Mouse (Mus musculus) forebrain, embryonic 10.5 days (tissue): ENCODE data around the gene BC048671. TPM values are rescaled to one million over a fixed set of nuclear protein-coding genes. Genes with fewer than 3 reads are reported as not detected.

Experiments used
- DNase-seq: peaks from one replicate; pipeline ENCODE4 v3.0.0-alpha.2; 2017; ENCODE audit warnings: low spot score; ENCODE audit errors: extremely low spot score
- H3K27ac ChIP-seq: fragments of 300-500 bp; sonication (generic); 2 replicates; pipeline ENCODE4 v1.5.1; 2016; ENCODE audit warnings: mild to moderate bottlenecking
- H3K27me3 ChIP-seq: fragments of 300-500 bp; sonication (generic); 2 replicates; pipeline ENCODE4 v1.6.1; 2016; ENCODE audit warnings: mild to moderate bottlenecking; ENCODE audit not compliant: poor library complexity, severe bottlenecking
- H3K36me3 ChIP-seq: fragments of 300-500 bp; sonication (generic); replicated peaks from 2 replicates; pipeline ENCODE4 v1.6.1; 2016; ENCODE audit warnings: mild to moderate bottlenecking, moderate library complexity
- H3K4me1 ChIP-seq: fragments of 300-500 bp; sonication (generic); 2 replicates; pipeline ENCODE4 v1.6.1; 2016
- H3K4me3 ChIP-seq: fragments of 300-500 bp; sonication (generic); 2 replicates; pipeline ENCODE4 v1.5.1; 2016; ENCODE audit warnings: mild to moderate bottlenecking, moderate library complexity
- H3K9me3 ChIP-seq: fragments of 300-500 bp; sonication (generic); 2 replicates; pipeline ENCODE4 v1.6.1; 2016; ENCODE audit warnings: mild to moderate bottlenecking, moderate library complexity
- WGBS: fragments of 180-500 bp; shearing (Covaris S2); methylation state at CpG from one replicate; pipeline ENCODE4 v1.1.7; 2016; 5-methylcytosine and 5-hydroxymethylcytosine counted together
- polyA plus RNA-seq: library from polyadenylated mRNA; unstranded; fragments of >200 nt; fragmentation: Nextera tagmentation; extraction: Ambion mirVana; gene quantifications from 2 replicates; pipeline ENCODE4 v1.2.1, GENCODE M21; 2016

Gene BC048671
- polyA plus RNA-seq, 1 experiment from 2014 or later: not detected

DNA sequence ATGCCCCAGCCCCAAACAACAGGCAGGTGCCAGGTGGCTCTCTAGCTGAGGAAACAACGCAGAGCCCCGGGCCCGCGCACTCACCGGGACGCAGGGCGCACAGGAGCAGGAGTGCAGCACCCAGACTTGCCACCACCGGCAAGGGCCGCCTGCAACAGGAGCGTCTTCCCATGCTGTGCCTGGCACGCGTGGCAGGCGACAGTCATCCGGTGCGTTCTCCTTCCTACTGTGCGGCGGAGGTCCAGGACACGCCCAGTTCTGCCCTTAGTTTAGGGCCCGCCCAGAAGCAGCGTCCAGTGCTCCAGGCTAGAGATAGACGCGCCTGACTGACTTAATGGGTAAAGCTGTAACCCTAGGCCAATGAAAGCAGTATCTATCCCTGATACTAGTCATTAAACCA lies 24.0 kb downstream of the BC048671 start, which contains the start of gene Chst13:
Gene Chst13 (minus strand): TSS at position 195 of the 400 bp plus-strand sequence.
- Histone ChIP-seq H3K27ac (no peak within 1 kb of the TSS), H3K4me1 (peaks cover 8% of the 10 kb centered on the region), H3K36me3 (no peaks in the 10 kb centered on the region), H3K4me3 (peak within 1 kb of the TSS; percentile 39), H3K27me3 (peaks cover 24% of the 10 kb centered on the region), H3K9me3 (no peaks in the 10 kb centered on the region)
- 2% methylated on average over 22 of the region's 22 CpGs for WGBS
- DNase-seq: peak; percentile 16

DNA sequence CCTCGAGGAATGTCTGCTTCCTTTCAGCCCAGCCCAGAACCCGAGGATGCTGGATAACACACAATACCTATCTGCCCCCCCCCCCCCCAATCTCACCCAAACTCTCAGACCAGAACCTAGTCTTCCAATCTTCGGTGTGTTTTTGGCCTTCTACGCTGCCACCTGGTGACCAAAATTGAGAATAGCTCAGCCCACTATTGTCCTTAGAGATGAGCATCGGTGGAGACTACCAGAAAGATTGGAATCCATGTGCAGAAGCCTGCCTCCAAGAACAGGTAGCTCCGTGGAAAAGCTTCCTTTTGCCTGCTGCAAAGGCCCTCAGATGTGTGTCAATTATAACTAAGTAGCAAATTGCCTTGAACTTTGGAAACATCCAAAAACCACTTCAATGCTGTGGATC lies 26.7 kb downstream of the BC048671 start:
- Histone ChIP-seq H3K4me1 (peaks cover 8% of the 10 kb centered on the region), H3K9me3 (no peaks in the 10 kb centered on the region), H3K36me3 (no peaks in the 10 kb centered on the region), H3K4me3 (no peak overlapping the region), H3K27ac (no peak overlapping the region), H3K27me3 (peaks cover 24% of the 10 kb centered on the region)
- DNase-seq: no peak
- whole genome bisulfite sequencing: 29% methylated on average over 6 of the region's 6 CpGs

DNA sequence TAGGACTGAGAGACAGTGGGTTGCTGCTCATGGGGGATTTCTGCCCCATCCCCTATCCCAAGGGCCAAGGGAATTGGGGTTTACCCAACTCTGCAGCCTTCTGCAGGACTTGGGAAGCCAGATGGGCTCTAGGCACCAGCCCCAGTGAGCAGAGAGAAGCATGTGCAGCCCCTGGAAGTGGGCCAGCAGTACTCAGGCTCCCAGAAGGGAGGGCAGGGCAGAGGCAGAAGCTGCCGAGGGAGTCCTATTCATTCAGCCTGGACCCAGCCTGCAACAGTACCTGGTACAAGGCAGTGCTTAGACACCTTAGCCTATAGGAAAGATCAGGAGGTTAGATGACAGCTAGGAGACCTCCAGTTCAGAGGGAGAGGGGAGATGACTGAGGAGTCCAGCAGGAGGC lies 28.9 kb downstream of the BC048671 start:
- H3K9me3 ChIP-seq: no peaks in the 10 kb centered on the region
- H3K36me3 ChIP-seq: no peaks in the 10 kb centered on the region
- H3K4me3 ChIP-seq: no peak overlapping the region
- no peak for DNase-seq
- no peak overlapping the region for H3K27ac ChIP-seq
- H3K27me3 ChIP-seq: peaks cover 11% of the 10 kb centered on the region
- 77% methylated on average over 1 of the region's 1 CpGs for WGBS
- H3K4me1 ChIP-seq: peaks cover 5% of the 10 kb centered on the region

DNA sequence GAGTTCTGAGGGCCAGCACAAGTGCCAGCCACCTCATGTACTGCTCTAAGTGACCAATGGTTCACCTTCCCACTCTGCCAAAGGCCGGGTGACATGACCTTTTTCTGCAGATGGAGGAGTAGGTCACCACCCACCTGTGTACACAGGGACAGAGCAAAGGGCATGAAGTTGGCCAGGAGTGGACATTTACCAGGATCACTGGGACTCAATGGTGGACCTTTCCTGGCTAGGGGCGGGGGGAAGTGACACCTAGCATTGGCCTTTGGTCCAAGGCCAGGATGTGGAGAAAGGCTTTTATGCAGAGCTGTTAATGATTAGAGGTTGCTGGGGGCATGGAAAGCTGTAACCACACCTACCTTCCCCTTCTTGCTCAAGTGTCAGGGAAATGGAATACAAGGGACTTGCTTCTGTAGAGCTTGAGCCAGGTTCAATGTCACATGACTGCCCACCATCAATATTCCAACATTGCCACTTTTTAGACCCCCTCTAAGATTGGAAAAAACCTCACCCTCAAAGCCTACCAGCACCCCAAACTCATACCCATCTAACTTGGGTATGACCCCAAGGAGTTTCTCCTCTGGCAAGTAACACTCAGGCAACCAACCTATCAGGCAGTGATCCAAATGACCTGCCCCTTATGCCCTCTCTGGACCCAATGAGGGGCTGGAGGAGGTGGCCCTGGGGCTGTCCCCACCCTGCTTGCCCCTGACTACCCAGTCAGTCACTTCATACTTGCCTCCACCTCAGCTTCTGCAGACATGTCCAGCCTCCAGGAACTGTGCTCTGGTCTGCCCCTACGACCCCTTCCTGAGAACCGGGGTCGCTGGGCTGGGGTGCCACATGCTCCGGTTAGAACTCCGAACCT lies 31.8 kb downstream of the BC048671 start, which contains the start of gene Uroc1:
Gene Uroc1 (plus strand): TSS at position 724 of the 865 bp plus-strand sequence.
- Histone ChIP-seq H3K4me1 (no peaks in the 10 kb centered on the region), H3K36me3 (no peaks in the 10 kb centered on the region), H3K9me3 (no peaks in the 10 kb centered on the region), H3K4me3 (no peak within 1 kb of the TSS), H3K27ac (no peak within 1 kb of the TSS), H3K27me3 (no peaks in the 10 kb centered on the region)
- DNase-seq: no peak
- WGBS: 85% methylated on average over 7 of the region's 7 CpGs

DNA sequence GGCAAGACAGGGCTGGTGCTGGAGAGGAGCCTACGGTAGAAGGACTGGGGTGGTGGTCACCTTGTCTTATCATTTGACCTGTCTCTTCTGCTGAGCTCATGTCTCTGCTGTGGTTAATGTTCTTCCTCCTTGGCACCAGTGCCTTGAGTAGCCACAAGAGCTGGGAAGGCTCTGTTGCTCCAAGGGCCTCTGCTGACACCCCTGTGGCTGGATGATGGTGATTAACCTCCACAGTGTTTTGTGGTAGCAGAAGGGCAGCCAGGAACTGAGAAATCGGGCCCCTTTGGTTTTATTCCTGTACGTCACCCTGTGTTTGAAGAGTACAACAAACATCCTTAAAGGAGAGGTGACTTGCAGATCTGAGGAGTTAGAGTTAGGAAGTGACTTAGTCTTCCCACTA lies 33.2 kb downstream of the BC048671 start:
- H3K36me3 ChIP-seq: no peaks in the 10 kb centered on the region
- H3K27ac ChIP-seq: no peak overlapping the region
- no peaks in the 10 kb centered on the region for H3K27me3 ChIP-seq
- H3K9me3 ChIP-seq: no peaks in the 10 kb centered on the region
- DNase-seq: no peak
- H3K4me3 ChIP-seq: no peak overlapping the region
- no peaks in the 10 kb centered on the region for H3K4me1 ChIP-seq
- WGBS: 87% methylated on average over 3 of the region's 3 CpGs

DNA sequence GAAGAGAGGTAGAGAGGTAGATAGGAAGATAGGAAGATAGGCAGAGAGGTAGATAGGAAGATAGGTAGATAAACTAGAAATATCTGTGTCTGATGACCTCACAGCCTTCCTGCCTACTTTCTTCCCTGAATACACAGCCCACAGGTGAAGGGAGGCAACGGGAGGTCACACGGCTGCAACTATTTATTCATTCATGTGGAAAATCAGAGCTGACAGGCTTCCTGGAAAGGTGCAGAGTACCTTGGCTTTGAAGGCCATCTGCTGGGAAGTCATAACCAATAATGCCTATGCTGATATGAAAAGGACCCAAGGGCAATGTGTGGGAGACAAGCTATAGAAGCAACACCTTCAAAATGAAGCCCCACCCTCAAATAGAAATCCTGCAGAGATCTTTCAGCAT lies 41.3 kb downstream of the BC048671 start:
- Histone ChIP-seq H3K27ac (no peak overlapping the region), H3K27me3 (no peaks in the 10 kb centered on the region), H3K4me1 (no peaks in the 10 kb centered on the region), H3K9me3 (no peaks in the 10 kb centered on the region), H3K36me3 (no peaks in the 10 kb centered on the region), H3K4me3 (no peak overlapping the region)
- DNase-seq: no peak
- WGBS: 92% methylated on average over 2 of the region's 2 CpGs

DNA sequence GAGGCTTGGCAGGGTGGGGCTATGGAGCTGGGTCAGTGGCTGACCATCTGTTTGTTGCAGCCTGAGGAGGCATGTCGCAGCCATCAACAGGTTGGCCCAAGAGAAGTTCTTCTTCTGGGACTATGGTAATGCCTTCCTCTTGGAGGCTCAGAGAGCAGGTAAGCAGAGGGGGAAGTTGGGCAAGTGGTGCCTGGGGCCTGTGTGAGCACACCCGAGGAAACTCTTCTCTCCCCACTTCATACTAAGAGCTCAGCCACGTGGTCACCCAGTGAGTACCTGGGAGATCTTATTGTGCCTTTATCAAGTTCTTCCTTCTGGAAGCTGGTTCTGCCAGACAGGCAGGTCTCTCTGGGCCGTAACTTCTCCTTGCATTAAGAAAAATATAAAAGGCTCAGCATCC lies 46.2 kb downstream of the BC048671 start:
- Histone ChIP-seq H3K9me3 (no peaks in the 10 kb centered on the region), H3K27ac (no peak overlapping the region), H3K36me3 (no peaks in the 10 kb centered on the region), H3K4me3 (no peak overlapping the region), H3K27me3 (no peaks in the 10 kb centered on the region), H3K4me1 (no peaks in the 10 kb centered on the region)
- DNase-seq: no peak
- 81% methylated on average over 4 of the region's 4 CpGs for WGBS

DNA sequence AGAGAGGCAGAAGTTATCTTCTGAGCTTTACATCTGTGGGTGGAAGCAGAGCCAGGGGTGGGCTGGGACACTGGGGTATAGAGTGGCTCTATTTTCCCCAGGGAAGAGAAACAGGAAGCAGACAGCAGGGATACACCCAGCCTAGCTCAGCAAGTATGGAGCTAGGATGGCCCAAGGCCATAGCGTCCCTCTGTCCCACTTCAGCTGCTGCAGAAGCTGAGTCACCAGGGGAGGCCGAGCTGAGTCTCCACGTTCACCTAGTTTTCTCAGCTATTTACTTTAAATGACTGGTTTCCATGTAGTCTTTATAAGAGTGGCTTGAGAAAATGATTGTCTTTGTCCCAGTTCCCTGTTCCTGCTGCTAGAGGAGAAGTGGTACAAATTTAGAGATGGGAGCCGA lies 47.5 kb downstream of the BC048671 start:
- WGBS: 80% methylated on average over 4 of the region's 4 CpGs
- no peak for DNase-seq
- Histone ChIP-seq H3K4me3 (no peak overlapping the region), H3K9me3 (no peaks in the 10 kb centered on the region), H3K36me3 (no peaks in the 10 kb centered on the region), H3K27me3 (no peaks in the 10 kb centered on the region), H3K4me1 (no peaks in the 10 kb centered on the region), H3K27ac (no peak overlapping the region)

DNA sequence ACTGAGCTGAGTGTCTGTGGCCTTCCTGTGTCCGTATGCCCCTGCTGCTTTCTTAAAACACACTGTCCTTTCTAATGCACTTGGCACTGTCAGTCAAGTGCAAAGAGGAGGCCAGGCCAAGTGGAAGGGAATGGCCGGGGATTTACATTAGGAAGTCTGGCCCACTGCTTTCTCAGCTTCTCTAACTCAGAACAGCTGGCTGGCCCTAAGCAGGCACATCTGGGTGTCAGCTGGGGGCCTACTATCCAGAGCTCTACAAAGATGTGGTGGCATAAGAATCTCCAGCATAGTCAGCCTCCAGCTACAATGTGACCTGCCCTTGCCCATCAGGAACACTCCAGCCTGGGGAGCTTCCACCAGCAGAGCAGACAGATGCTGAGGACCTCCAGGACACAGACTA lies 49.0 kb downstream of the BC048671 start:
- no peak for DNase-seq
- Histone ChIP-seq H3K4me1 (no peaks in the 10 kb centered on the region), H3K27me3 (no peaks in the 10 kb centered on the region), H3K9me3 (no peaks in the 10 kb centered on the region), H3K27ac (no peak overlapping the region), H3K4me3 (no peak overlapping the region), H3K36me3 (no peaks in the 10 kb centered on the region)
- 75% methylated on average over 2 of the region's 2 CpGs for WGBS

Other genes with a start within 250 kb of the BC048671 start
- gene Vmn1r49, start 222.7 kb upstream of the BC048671 start, polyA plus RNA-seq: not detected in 2 replicates
- gene Vmn1r50, start 199.8 kb upstream of the BC048671 start, polyA plus RNA-seq: not detected in 2 replicates
- 0.04 TPM in 1 of 2 replicates, not detected in the other for gene Vmn1r51, start 178.6 kb upstream of the BC048671 start, polyA plus RNA-seq
- gene Vmn1r52, start 126.4 kb upstream of the BC048671 start, polyA plus RNA-seq: not detected in 2 replicates
- gene V1ra8, start 98.4 kb upstream of the BC048671 start, polyA plus RNA-seq: not detected in 2 replicates
- not detected in 2 replicates for gene Vmn1r53, start 76.8 kb upstream of the BC048671 start, polyA plus RNA-seq
- not detected in 2 replicates for gene Vmn1r54, start 54.9 kb upstream of the BC048671 start, polyA plus RNA-seq
- not detected in 2 replicates for gene Chst13, start 24.0 kb downstream of the BC048671 start, polyA plus RNA-seq
- gene Uroc1, start 32.1 kb downstream of the BC048671 start, polyA plus RNA-seq: not detected in 2 replicates
- gene Zxdc, start 68.3 kb downstream of the BC048671 start, polyA plus RNA-seq: 5.5 and 6.3 TPM in 2 replicates
- gene Cfap100, start 127.6 kb downstream of the BC048671 start, polyA plus RNA-seq: 0.98 and 1.2 TPM in 2 replicates
- 5.5 and 5.6 TPM in 2 replicates for gene Klf15, start 161.4 kb downstream of the BC048671 start, polyA plus RNA-seq
- 1.7 and 2.1 TPM in 2 replicates for gene Aldh1l1, start 185.2 kb downstream of the BC048671 start, polyA plus RNA-seq